Mouse (Mus musculus) bone marrow, adult 2 months (tissue): Measurements from ENCODE around the gene Lima1.

ENCODE experiments used
- CTCF ChIP-seq: fragments of 200-500 bp; IDR thresholded peaks from 2 replicates; pipeline ENCODE4 v1.5.1; 2011; ENCODE audit warnings: low read length, control low read depth; ENCODE audit not compliant: control insufficient read depth, insufficient read depth
- POLR2A ChIP-seq: fragments of 200-500 bp; IDR thresholded peaks from 2 replicates; pipeline ENCODE4 v1.6.1; 2011; ENCODE audit warnings: low read depth, mild to moderate bottlenecking, control low read depth, low read length, borderline replicate concordance; ENCODE audit not compliant: control insufficient read depth

DNA sequence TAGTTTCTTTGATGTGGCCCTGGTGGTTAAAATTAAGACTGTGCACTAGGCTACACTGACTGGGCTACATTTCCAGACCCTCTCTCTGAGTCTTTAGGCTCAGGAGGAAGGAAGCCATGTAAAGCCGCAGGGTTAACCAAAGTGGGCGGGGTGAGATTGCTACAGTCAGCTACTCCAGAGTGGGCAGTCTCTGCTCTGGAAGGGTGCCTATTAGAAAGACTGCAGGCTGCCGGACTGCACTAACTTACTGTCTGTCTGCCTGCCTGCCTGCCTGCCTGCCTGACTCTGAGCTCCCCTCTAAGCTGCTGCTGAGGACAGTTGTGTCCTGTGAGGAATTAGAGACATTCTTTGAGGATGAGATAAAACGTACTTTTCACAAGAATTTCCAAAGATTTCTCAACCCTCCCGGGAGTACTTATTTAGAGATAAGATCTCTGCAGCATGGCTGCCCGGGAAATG is 72.0 kb downstream of the Lima1 start:
- no peak for TF ChIP-seq CTCF
- no peak for TF ChIP-seq POLR2A
